Mouse (Mus musculus) kidney, adult 2 months (tissue): ENCODE data around the gene Dner. TPM values are rescaled to one million over a fixed set of nuclear protein-coding genes. Genes with fewer than 3 reads are reported as not detected.
A peak's percentile ranks its signal among the peaks of the same experiment; 100 is the strongest.

ENCODE experiments used
- DNase-seq: peaks from one replicate; pipeline ENCODE4 v3.0.0; 2021
- H3K27ac ChIP-seq: fragments of 200-500 bp; 2 replicates; pipeline ENCODE4 v1.5.1; 2012; ENCODE audit warnings: low read depth, low read length, control low read depth, inconsistent platforms; ENCODE audit not compliant: insufficient read depth
- H3K27me3 ChIP-seq: fragments of 200-500 bp; replicated peaks from 2 replicates; pipeline ENCODE4 v1.6.1; 2012; ENCODE audit warnings: mild to moderate bottlenecking, moderate library complexity, low read length, inconsistent platforms; ENCODE audit not compliant: control insufficient read depth, insufficient read depth
- H3K36me3 ChIP-seq: fragments of 200-500 bp; 2 replicates; pipeline ENCODE4 v1.6.1; 2012; ENCODE audit warnings: mild to moderate bottlenecking, moderate library complexity, low read length, inconsistent platforms; ENCODE audit not compliant: control insufficient read depth, insufficient read depth
- H3K4me1 ChIP-seq: fragments of 200-500 bp; 2 replicates; pipeline ENCODE4 v1.6.1; 2011; ENCODE audit warnings: low read length; ENCODE audit not compliant: control insufficient read depth, insufficient read depth
- H3K4me3 ChIP-seq: fragments of 200-500 bp; 2 replicates; pipeline ENCODE4 v1.5.1; 2011; ENCODE audit warnings: mild to moderate bottlenecking, low read depth, low read length, control low read depth; ENCODE audit not compliant: insufficient read depth
- CTCF ChIP-seq: fragments of 200-500 bp; conservative IDR thresholded peaks from 2 replicates; pipeline ENCODE4 v1.5.1; 2011; ENCODE audit warnings: low read depth, mild to moderate bottlenecking, control low read depth, low read length, moderate library complexity, mixed read lengths; ENCODE audit not compliant: insufficient read depth, insufficient read length
- POLR2A ChIP-seq: fragments of 200-500 bp; IDR thresholded peaks from one replicate; pipeline ENCODE4 v1.6.1; 2011; ENCODE audit warnings: low read depth, low read length, control low read depth
- WGBS: fragments of 180-500 bp; shearing (Covaris S2); methylation state at CpG from one replicate; pipeline ENCODE4 v1.1.7; 2018; 5-methylcytosine and 5-hydroxymethylcytosine counted together
- polyA plus RNA-seq: library from polyadenylated mRNA; depleted of rRNA; stranded (reverse); fragments of >200 nt; gene quantifications from 2 replicates; pipeline ENCODE4 v1.2.3, GENCODE M21; 2012

Gene Dner
- polyA plus RNA-seq, 1 experiment = 0.66 TPM

- H3K27me3 ChIP-seq = no peaks in the 10 kb centered on the region
- TF ChIP-seq POLR2A (no peak), CTCF (no peak)
Measured at GRCm38 (mm10) chr1:84628244-84628643, 67.8 kb downstream of the Dner start.

GRCm38 (mm10) chr1:84622978-84623554 is 73.0 kb downstream of the Dner start:
- Histone ChIP-seq H3K4me3 (no peak overlapping the region), H3K27ac (no peak overlapping the region), H3K27me3 (no peaks in the 10 kb centered on the region), H3K36me3 (no peaks in the 10 kb centered on the region), H3K4me1 (no peaks in the 10 kb centered on the region)
- 36% methylated on average over 12 of the region's 12 CpGs for WGBS
- no peak for TF ChIP-seq CTCF
- TF ChIP-seq POLR2A = no peak
- no peak for DNase-seq

More at GRCm38 (mm10) chr1:84628244-84628643, 67.8 kb downstream of the Dner start:
- Histone ChIP-seq H3K27ac (no peak overlapping the region), H3K36me3 (no peaks in the 10 kb centered on the region), H3K4me1 (no peaks in the 10 kb centered on the region), H3K4me3 (no peak overlapping the region)
- no peak for DNase-seq
- 65% methylated on average over 6 of the region's 6 CpGs for WGBS

GRCm38 (mm10) chr1:84621308-84621707 is 74.7 kb downstream of the Dner start:
- 41% methylated on average over 3 of the region's 3 CpGs for WGBS
- no peak for DNase-seq

GRCm38 (mm10) chr1:84619131-84619760 is 76.8 kb downstream of the Dner start:
- Histone ChIP-seq H3K4me3 (no peak overlapping the region), H3K36me3 (no peaks in the 10 kb centered on the region), H3K4me1 (no peaks in the 10 kb centered on the region), H3K27me3 (no peaks in the 10 kb centered on the region; the same call in 1 of the 2 replicates), H3K27ac (no peak overlapping the region)
- TF ChIP-seq POLR2A (no peak), CTCF (no peak)
- DNase-seq = no peak
- WGBS = 29% methylated on average over 16 of the region's 16 CpGs

More at GRCm38 (mm10) chr1:84621308-84621707, 74.7 kb downstream of the Dner start:
- no peaks in the 10 kb centered on the region for H3K4me1 ChIP-seq
- no peaks in the 10 kb centered on the region for H3K36me3 ChIP-seq
- H3K27me3 ChIP-seq = no peaks in the 10 kb centered on the region
- no peak overlapping the region for H3K4me3 ChIP-seq
- H3K27ac ChIP-seq = no peak overlapping the region
- TF ChIP-seq CTCF (no peak), POLR2A (no peak)

GRCm38 (mm10) chr1:84618094-84618493 is 77.9 kb downstream of the Dner start:
- H3K4me3 ChIP-seq = no peak overlapping the region
- no peaks in the 10 kb centered on the region for H3K4me1 ChIP-seq
- H3K27ac ChIP-seq = no peak overlapping the region
- DNase-seq = peak; percentile 2
- H3K36me3 ChIP-seq = no peaks in the 10 kb centered on the region
- 47% methylated on average over 1 of the region's 1 CpGs for WGBS
- TF ChIP-seq CTCF (no peak), POLR2A (no peak)
- no peaks in the 10 kb centered on the region; the same call in 1 of the 2 replicates for H3K27me3 ChIP-seq

- TF ChIP-seq CTCF = no peak
- no peak for TF ChIP-seq POLR2A
- Histone ChIP-seq H3K27me3 (no peaks in the 10 kb centered on the region; the same call in 1 of the 2 replicates), H3K36me3 (no peaks in the 10 kb centered on the region), H3K27ac (no peak overlapping the region), H3K4me1 (no peaks in the 10 kb centered on the region), H3K4me3 (no peak overlapping the region)
- DNase-seq = no peak
Measured at GRCm38 (mm10) chr1:84616133-84616532, 79.9 kb downstream of the Dner start.

GRCm38 (mm10) chr1:84614596-84614995 is 81.4 kb downstream of the Dner start:
- no peaks in the 10 kb centered on the region; the same call in 1 of the 2 replicates for H3K27me3 ChIP-seq
- no peaks in the 10 kb centered on the region for H3K4me1 ChIP-seq
- H3K36me3 ChIP-seq = no peaks in the 10 kb centered on the region
- no peak for DNase-seq
- no peak overlapping the region for H3K27ac ChIP-seq
- WGBS = 78% methylated on average over 7 of the region's 7 CpGs
- no peak for TF ChIP-seq CTCF
- no peak for TF ChIP-seq POLR2A
- no peak overlapping the region for H3K4me3 ChIP-seq
